Mouse (Mus musculus) splenic B cell, adult 2 months (primary cell): ENCODE measurements at regions not wholly inside any gene's neighbourhood (a gene's known extent, or its start where the extent isn't known, plus 50 kb on each side); places are given as distances from the start of the nearest gene placed in this dataset.

Experiments used
- DNase-seq: peaks from one replicate; pipeline ENCODE4 v3.0.0-alpha.2; 2011; ENCODE audit warnings: low read depth, low spot score
- H3K27me3 ChIP-seq: 2 replicates; pipeline ENCODE4 v1.6.1; 2012; ENCODE audit warnings: mild to moderate bottlenecking, low read length, moderate library complexity, mixed read lengths; ENCODE audit not compliant: control insufficient read depth, poor library complexity, insufficient read depth, severe bottlenecking
- H3K36me3 ChIP-seq: 2 replicates; pipeline ENCODE4 v1.6.1; 2012; ENCODE audit warnings: mild to moderate bottlenecking, low read length, moderate library complexity, mixed read lengths; ENCODE audit not compliant: control insufficient read depth, poor library complexity, insufficient read depth, severe bottlenecking

DNA sequence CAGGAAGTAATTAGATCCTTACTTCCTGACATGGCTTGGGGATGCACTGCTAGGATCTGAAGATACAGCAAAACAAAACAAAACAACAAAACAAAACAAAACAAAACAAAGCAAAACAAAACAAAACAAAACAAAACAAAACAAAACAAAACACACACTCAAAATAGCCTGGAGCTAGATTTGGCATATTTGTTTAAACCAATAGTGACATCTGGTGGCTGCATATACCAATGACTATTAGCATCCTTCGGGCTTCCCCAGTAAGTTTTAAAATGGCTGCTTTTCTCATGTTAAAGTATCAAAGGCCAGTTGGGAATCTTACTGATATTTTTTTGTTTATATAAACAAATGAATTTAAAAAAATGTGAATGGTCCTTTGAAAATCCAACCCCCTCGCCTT lies 52.9 kb upstream of the Ica1 start:
- peak; percentile 61 for DNase-seq
- Histone ChIP-seq H3K36me3 (no peaks in the 10 kb centered on the region), H3K27me3 (no peaks in the 10 kb centered on the region)

DNA sequence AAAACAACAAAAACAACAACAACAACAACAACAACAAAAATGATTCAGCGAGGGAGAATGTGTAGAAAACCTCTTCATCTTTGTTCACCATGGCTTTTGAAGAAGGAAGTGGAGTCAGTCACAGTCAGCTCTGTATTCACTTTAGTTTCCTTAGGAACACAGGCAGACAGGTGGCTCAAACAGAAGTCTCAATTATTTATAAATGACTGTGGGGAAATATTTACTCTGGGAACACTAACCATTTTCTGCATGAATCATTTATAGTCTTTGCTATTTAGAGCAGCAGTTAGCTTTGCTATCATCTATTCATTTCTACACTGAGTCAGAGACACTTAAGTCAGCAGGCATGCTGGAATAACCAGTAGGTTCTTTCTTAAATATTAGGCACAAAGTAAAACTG lies 54.6 kb upstream of the Ica1 start:
- H3K36me3 ChIP-seq: no peaks in the 10 kb centered on the region
- H3K27me3 ChIP-seq: no peaks in the 10 kb centered on the region
- no peak for DNase-seq

DNA sequence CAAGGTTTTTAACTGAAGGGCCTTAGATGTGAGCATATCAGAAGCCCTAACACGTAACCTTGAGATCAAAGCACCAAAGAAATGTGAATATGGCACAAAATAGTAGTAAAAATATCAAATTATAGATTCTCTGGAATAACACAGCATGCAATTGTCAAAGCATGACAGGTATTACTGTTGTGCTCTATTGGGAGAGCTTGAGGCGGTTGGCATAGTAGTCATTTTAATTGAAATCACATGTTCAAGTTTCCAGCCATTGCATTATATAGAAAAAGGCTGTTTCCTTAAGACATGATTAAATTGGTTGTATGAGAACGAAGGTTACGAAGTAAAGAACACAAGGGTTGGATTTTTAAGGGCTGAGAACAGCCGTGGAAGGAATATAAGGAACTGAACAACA lies 75.4 kb upstream of the Ica1 start:
- no peaks in the 10 kb centered on the region for H3K27me3 ChIP-seq
- no peak for DNase-seq
- no peaks in the 10 kb centered on the region for H3K36me3 ChIP-seq

DNA sequence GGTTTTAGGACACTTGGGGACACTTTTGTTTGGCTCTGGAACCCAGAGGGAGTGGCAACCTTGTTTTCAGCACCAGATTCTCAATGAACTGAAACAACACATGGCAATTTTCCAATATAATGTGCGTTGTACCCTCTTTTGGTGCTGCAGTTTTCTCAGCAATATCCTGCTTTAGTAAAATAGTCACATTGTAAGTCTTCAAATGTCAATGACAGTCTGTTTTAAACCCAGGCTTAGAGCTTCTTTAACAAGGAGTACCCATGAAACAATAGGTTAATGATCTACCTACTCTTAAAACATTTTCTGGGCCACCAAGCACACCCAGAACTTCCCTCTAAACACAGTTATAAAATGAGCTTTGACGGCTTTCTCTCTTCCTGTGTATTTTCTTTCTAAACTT lies 82.3 kb upstream of the Ica1 start:
- no peaks in the 10 kb centered on the region for H3K27me3 ChIP-seq
- no peak for DNase-seq
- H3K36me3 ChIP-seq: no peaks in the 10 kb centered on the region

DNA sequence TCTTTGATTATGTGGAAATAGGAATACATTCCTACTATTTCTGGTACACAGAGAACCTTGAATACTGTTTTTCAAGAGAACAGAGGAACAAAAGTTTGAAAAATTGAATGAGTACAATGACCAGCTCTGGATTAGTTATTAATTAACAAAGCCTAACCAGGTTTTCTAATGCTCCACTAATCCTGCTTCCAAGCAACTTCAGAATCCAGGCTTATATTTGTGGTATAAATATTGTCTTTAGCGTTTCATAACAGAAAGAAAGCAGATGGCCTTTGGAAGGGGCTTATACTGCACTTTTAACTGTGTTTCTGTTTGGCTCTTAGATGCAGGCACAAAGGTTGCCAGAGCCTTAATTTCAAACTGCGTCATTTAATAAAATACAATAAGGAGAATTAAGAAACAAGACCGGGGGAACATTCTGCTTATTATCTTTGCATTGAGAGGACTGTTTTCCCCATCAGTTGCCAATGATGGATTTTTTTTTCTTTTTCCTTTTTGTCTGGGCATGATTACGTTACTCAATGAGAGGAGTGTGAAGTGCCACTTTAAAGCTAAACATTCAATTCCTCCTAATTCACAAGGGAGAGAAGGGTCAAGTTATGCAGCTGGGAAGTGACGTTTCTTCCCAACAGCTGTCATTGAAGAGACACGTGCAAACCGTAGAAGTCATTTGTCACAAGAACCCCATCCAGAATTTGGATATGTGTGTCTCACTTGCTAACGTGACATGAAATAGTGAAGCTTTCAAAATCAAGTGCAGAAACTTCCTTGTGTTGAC lies 84.2 kb upstream of the Nxph1 start:
- Histone ChIP-seq H3K36me3 (no peaks in the 10 kb centered on the region), H3K27me3 (no peaks in the 10 kb centered on the region)
- no peak for DNase-seq

DNA sequence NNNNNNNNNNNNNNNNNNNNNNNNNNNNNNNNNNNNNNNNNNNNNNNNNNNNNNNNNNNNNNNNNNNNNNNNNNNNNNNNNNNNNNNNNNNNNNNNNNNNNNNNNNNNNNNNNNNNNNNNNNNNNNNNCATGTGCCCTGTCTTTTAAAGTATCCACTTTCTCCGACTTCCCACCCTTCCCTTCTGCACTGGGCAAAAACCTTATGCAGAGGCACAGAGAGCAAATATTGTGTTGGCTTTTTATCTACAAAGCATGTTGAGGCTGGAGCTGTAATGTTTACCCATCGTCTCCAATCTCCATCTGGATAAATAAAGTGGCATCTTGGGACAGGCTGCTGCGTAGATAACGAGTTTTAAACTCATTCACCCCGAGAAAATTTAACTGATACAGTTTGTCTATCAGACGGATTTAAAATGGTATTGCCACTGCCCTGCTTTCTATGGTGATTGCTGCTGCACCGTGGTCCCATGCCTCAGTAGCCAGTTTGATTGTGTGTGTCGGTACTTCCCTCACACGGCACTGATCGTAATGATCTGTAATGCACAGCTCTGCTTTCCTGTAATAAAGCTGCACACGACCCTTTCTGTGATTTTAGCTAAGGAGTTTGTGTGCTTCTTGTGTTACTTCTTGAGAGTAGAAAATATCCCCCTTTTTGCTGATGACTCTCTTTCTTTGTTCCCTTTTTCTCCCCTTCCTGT lies 70.7 kb upstream of the Nxph1 start:
- H3K36me3 ChIP-seq: no peaks in the 10 kb centered on the region
- no peaks in the 10 kb centered on the region for H3K27me3 ChIP-seq
- DNase-seq: no peak

DNA sequence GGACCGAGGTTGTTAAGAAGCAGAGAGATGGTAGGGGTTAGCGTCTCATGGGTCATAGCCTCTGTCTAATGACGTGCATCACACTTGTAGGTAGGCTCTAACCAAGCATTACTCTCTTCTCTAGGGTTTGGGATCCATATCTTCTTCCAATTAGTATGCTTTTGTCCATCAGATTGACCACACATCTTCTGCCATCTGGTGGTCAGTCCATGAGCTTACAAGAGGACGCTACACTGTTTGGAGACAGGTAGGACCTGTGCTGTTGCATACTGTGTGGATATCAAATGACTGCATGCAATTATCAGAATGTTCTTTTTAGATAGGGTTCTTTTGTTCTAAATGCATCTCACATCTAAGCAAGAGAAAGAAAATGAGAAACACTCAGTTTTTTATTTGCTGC lies 54.6 kb upstream of the Nxph1 start:
- no peak for DNase-seq
- Histone ChIP-seq H3K36me3 (no peaks in the 10 kb centered on the region), H3K27me3 (no peaks in the 10 kb centered on the region)

DNA sequence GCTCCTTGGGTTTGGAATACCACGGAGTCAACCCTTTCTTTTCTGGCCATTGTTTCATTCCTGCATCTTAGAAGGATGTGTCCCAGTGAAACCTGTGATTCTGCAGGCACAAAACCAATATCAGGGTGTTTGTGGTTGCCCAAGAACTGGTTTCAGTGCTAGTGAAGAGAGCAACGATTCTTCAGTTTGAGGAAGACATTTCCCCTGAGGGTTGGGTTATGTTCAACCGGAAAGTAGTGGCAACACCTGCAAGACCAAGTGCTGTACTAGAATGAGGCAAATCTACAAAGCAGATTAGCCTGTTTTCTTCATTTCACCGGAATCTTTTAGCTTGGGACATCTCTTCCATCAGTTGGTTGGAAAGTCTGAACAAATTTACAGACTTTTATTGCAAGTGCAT lies 52.1 kb upstream of the Nxph1 start:
- DNase-seq: peak; percentile 47
- H3K36me3 ChIP-seq: no peaks in the 10 kb centered on the region
- H3K27me3 ChIP-seq: no peaks in the 10 kb centered on the region

DNA sequence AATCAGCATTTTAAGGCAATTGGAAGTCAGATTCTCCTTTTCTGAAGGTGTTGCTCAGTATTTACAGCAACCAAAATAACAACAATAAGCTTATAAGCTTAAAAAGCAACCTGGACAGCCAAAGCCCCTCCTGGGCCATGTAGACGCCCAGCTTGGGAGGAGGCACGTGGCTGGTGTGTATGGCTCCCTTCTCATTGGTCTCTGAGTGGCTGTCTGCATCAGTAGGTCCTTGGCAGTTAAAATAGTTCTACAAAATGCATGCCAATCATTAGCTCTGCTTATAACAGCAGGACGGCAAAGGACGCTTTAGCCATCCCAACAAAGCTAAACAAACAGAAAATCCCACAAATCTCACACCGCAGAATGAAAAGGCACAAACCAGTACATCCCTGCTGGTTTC lies 51.4 kb upstream of the Nxph1 start:
- DNase-seq: no peak
- no peaks in the 10 kb centered on the region for H3K36me3 ChIP-seq

DNA sequence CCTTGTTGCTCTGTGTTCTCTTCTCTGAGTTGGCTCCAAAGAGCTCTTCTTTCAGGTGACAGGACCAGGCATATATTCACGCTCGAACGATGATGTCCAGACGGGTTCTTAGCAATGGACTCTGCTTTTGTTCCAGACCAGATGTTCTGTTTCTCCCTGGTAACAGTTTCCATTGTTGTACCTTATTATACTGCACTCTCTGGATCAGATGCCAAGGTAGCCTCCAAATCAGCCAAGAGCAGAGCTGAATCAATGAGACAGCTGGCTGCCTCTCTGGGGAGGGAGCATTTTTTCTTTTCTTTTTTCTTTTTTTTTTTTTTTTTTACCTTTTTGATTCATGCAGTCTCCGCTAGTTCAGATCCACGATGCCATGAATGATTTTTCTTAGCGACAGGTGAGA lies 50.9 kb upstream of the Nxph1 start:
- no peaks in the 10 kb centered on the region for H3K36me3 ChIP-seq
- no peak for DNase-seq
- no peaks in the 10 kb centered on the region for H3K27me3 ChIP-seq

More for the DNA sequence above, 51.4 kb upstream of the Nxph1 start:
- no peaks in the 10 kb centered on the region for H3K27me3 ChIP-seq

DNA sequence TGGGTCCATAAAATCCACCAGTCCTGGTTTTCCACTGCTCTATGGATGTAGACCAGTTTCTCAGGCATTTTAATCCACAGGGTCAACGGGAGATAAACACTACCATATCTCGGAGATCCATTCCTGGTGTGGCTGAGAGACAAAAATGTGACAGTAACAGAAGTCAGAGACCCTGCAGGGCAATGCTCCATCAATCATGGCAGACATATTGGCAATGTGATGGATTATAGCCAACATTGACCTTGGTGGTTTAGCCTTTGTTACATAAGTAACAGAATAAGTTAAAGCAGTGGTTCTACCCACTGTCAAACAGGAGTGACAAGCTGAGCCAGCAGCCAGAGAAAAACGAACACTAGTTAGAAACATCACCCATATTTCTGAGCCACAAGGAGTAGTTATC lies 50.0 kb upstream of the Nxph1 start:
- DNase-seq: no peak
- no peaks in the 10 kb centered on the region for H3K36me3 ChIP-seq
- no peaks in the 10 kb centered on the region for H3K27me3 ChIP-seq
